Mouse (Mus musculus) kidney, embryonic 15.5 days (tissue): ENCODE data around the gene Nrxn2. TPM values are rescaled to one million over a fixed set of nuclear protein-coding genes. Genes with fewer than 3 reads are reported as not detected.

Source experiments
- ATAC-seq: fragments of 200-750 bp; cut with Nextera tagmentation; replicated peaks from 2 replicates; pipeline ENCODE4 v1.8.0; 2017; ENCODE audit warnings: moderate TSS enrichment; ENCODE audit not compliant: low FRiP score
- H3K27ac ChIP-seq: fragments of 300-500 bp; sonication (generic); 2 replicates; pipeline ENCODE4 v1.5.1; 2015; ENCODE audit warnings: mild to moderate bottlenecking, inconsistent platforms
- H3K27me3 ChIP-seq: fragments of 300-500 bp; sonication (generic); 2 replicates; pipeline ENCODE4 v1.6.1; 2015; ENCODE audit warnings: inconsistent platforms
- H3K36me3 ChIP-seq: fragments of 300-500 bp; sonication (generic); 2 replicates; pipeline ENCODE4 v1.6.1; 2015; ENCODE audit warnings: inconsistent platforms
- H3K4me1 ChIP-seq: fragments of 300-500 bp; sonication (generic); 2 replicates; pipeline ENCODE4 v1.6.1; 2015; ENCODE audit warnings: inconsistent platforms
- H3K4me2 ChIP-seq: fragments of 300-500 bp; sonication (generic); 2 replicates; pipeline ENCODE4 v1.6.1; 2015; ENCODE audit warnings: moderate library complexity, mild to moderate bottlenecking, inconsistent platforms
- H3K4me3 ChIP-seq: fragments of 300-500 bp; sonication (generic); replicated peaks from 2 replicates; pipeline ENCODE4 v1.5.1; 2015; ENCODE audit warnings: mild to moderate bottlenecking, inconsistent platforms
- H3K9ac ChIP-seq: fragments of 300-500 bp; sonication (generic); 2 replicates; pipeline ENCODE4 v1.6.1; 2015; ENCODE audit warnings: mild to moderate bottlenecking, inconsistent platforms
- H3K9me3 ChIP-seq: fragments of 300-500 bp; sonication (generic); replicated peaks from 2 replicates; pipeline ENCODE4 v1.6.1; 2016; ENCODE audit warnings: inconsistent platforms
- WGBS: fragments of 180-500 bp; shearing (Covaris S2); methylation state at CpG from one replicate; pipeline ENCODE4 v1.1.7; 2015; ENCODE audit warnings: mixed read lengths; 5-methylcytosine and 5-hydroxymethylcytosine counted together
- polyA plus RNA-seq: library from polyadenylated mRNA; unstranded; fragments of >200 nt; fragmentation: Nextera tagmentation; extraction: Ambion mirVana; gene quantifications from 2 replicates; pipeline ENCODE4 v1.2.1, GENCODE M21; 2015

The Nrxn2 gene
- polyA plus RNA-seq, 1 experiment from 2014 or later, result 6.3 TPM

- Histone ChIP-seq H3K4me1 (peaks cover 31% of the 10 kb centered on the region), H3K36me3 (no peaks in the 10 kb centered on the region), H3K9me3 (no peaks in the 10 kb centered on the region), H3K4me3 (no peak overlapping the region), H3K9ac (no peak overlapping the region), H3K4me2 (no peak overlapping the region), H3K27me3 (no peaks in the 10 kb centered on the region), H3K27ac (no peak overlapping the region)
- WGBS, result 93% methylated on average over 3 of the region's 3 CpGs
- no peak for ATAC-seq
Measured at GRCm38 (mm10) chr19:6466945-6467344, 48.4 kb downstream of the Nrxn2 start.

GRCm38 (mm10) chr19:6467374-6467979, 48.9 kb downstream of the Nrxn2 start:
- Histone ChIP-seq H3K4me3 (no peak overlapping the region), H3K27me3 (no peaks in the 10 kb centered on the region), H3K9ac (no peak overlapping the region), H3K4me2 (no peak overlapping the region), H3K27ac (no peak overlapping the region), H3K4me1 (peaks cover 31% of the 10 kb centered on the region), H3K9me3 (no peaks in the 10 kb centered on the region), H3K36me3 (no peaks in the 10 kb centered on the region)
- ATAC-seq, result no peak
- WGBS, result 87% methylated on average over 15 of the region's 15 CpGs

- Histone ChIP-seq H3K27me3 (no peaks in the 10 kb centered on the region), H3K4me1 (peaks cover 18% of the 10 kb centered on the region), H3K4me2 (no peak overlapping the region), H3K9ac (no peak overlapping the region), H3K9me3 (no peaks in the 10 kb centered on the region), H3K4me3 (no peak overlapping the region), H3K36me3 (no peaks in the 10 kb centered on the region), H3K27ac (no peak overlapping the region)
- WGBS, result 76% methylated on average over 5 of the region's 5 CpGs
- ATAC-seq, result no peak
Measured at GRCm38 (mm10) chr19:6471630-6472029, 53.1 kb downstream of the Nrxn2 start.

GRCm38 (mm10) chr19:6472821-6473220, 54.3 kb downstream of the Nrxn2 start:
- no peak overlapping the region for H3K4me2 ChIP-seq
- WGBS, result 75% methylated on average over 9 of the region's 9 CpGs
- H3K9me3 ChIP-seq, result no peaks in the 10 kb centered on the region
- peaks cover 21% of the 10 kb centered on the region for H3K4me1 ChIP-seq
- H3K4me3 ChIP-seq, result no peak overlapping the region
- no peak for ATAC-seq
- no peaks in the 10 kb centered on the region for H3K36me3 ChIP-seq
- H3K27me3 ChIP-seq, result no peaks in the 10 kb centered on the region
- no peak overlapping the region for H3K9ac ChIP-seq
- H3K27ac ChIP-seq, result no peak overlapping the region

GRCm38 (mm10) chr19:6474706-6475105, 56.2 kb downstream of the Nrxn2 start:
- no peak for ATAC-seq
- Histone ChIP-seq H3K9me3 (no peaks in the 10 kb centered on the region), H3K4me3 (no peak overlapping the region), H3K36me3 (no peaks in the 10 kb centered on the region), H3K4me1 (peaks cover 15% of the 10 kb centered on the region), H3K9ac (no peak overlapping the region), H3K27ac (no peak overlapping the region), H3K4me2 (no peak overlapping the region), H3K27me3 (no peaks in the 10 kb centered on the region)
- WGBS, result 32% methylated on average over 15 of the region's 15 CpGs

- H3K27ac ChIP-seq, result no peak overlapping the region
- no peak for ATAC-seq
- no peak overlapping the region for H3K9ac ChIP-seq
- H3K9me3 ChIP-seq, result no peaks in the 10 kb centered on the region
- H3K4me3 ChIP-seq, result no peak overlapping the region
- peaks cover 15% of the 10 kb centered on the region for H3K4me1 ChIP-seq
- no peaks in the 10 kb centered on the region for H3K27me3 ChIP-seq
- H3K4me2 ChIP-seq, result no peak overlapping the region
- WGBS, result 30% methylated on average over 5 of the region's 5 CpGs
- no peaks in the 10 kb centered on the region for H3K36me3 ChIP-seq
Measured at GRCm38 (mm10) chr19:6475129-6475528, 56.6 kb downstream of the Nrxn2 start.

- H3K4me3 ChIP-seq, result no peak overlapping the region
- peaks cover 15% of the 10 kb centered on the region for H3K4me1 ChIP-seq
- no peak overlapping the region for H3K9ac ChIP-seq
- 42% methylated on average over 4 of the region's 4 CpGs for WGBS
- no peak overlapping the region for H3K27ac ChIP-seq
- no peak for ATAC-seq
- H3K4me2 ChIP-seq, result no peak overlapping the region
- no peaks in the 10 kb centered on the region for H3K36me3 ChIP-seq
- H3K9me3 ChIP-seq, result no peaks in the 10 kb centered on the region
- H3K27me3 ChIP-seq, result no peaks in the 10 kb centered on the region
Measured at GRCm38 (mm10) chr19:6477007-6477406, 58.5 kb downstream of the Nrxn2 start.

- no peak overlapping the region for H3K4me2 ChIP-seq
- peaks cover 15% of the 10 kb centered on the region for H3K4me1 ChIP-seq
- no peaks in the 10 kb centered on the region for H3K27me3 ChIP-seq
- H3K4me3 ChIP-seq, result no peak overlapping the region
- H3K9ac ChIP-seq, result no peak overlapping the region
- no peaks in the 10 kb centered on the region for H3K9me3 ChIP-seq
- H3K27ac ChIP-seq, result no peak overlapping the region
- H3K36me3 ChIP-seq, result no peaks in the 10 kb centered on the region
- ATAC-seq, result no peak
- WGBS, result 100% methylated on average over 2 of the region's 2 CpGs
Measured at GRCm38 (mm10) chr19:6478566-6478965, 60.0 kb downstream of the Nrxn2 start.

- WGBS, result 85% methylated on average over 6 of the region's 6 CpGs
- H3K9me3 ChIP-seq, result no peaks in the 10 kb centered on the region
- no peak for ATAC-seq
- no peak overlapping the region for H3K4me3 ChIP-seq
- no peak overlapping the region for H3K4me2 ChIP-seq
- no peaks in the 10 kb centered on the region; the same call in 1 of the 2 replicates for H3K27me3 ChIP-seq
- peaks cover 2% of the 10 kb centered on the region; the same call in 1 of the 2 replicates for H3K4me1 ChIP-seq
- H3K9ac ChIP-seq, result no peak overlapping the region
- H3K36me3 ChIP-seq, result no peaks in the 10 kb centered on the region
- no peak overlapping the region for H3K27ac ChIP-seq
Measured at GRCm38 (mm10) chr19:6482886-6483285, 64.4 kb downstream of the Nrxn2 start.

GRCm38 (mm10) chr19:6485059-6485630, 66.6 kb downstream of the Nrxn2 start:
- peaks cover 2% of the 10 kb centered on the region; the same call in 1 of the 2 replicates for H3K4me1 ChIP-seq
- no peak for ATAC-seq
- no peak overlapping the region for H3K4me3 ChIP-seq
- H3K27ac ChIP-seq, result no peak overlapping the region
- H3K27me3 ChIP-seq, result peaks cover 8% of the 10 kb centered on the region
- no peak overlapping the region for H3K9ac ChIP-seq
- H3K9me3 ChIP-seq, result no peaks in the 10 kb centered on the region
- WGBS, result 62% methylated on average over 13 of the region's 13 CpGs
- H3K4me2 ChIP-seq, result no peak overlapping the region
- H3K36me3 ChIP-seq, result no peaks in the 10 kb centered on the region

GRCm38 (mm10) chr19:6489030-6489429, 70.5 kb downstream of the Nrxn2 start:
- no peak overlapping the region for H3K9ac ChIP-seq
- H3K27ac ChIP-seq, result no peak overlapping the region
- peaks cover 42% of the 10 kb centered on the region for H3K27me3 ChIP-seq
- H3K9me3 ChIP-seq, result no peaks in the 10 kb centered on the region
- 0% methylated on average over 4 of the region's 4 CpGs for WGBS
- no peaks in the 10 kb centered on the region for H3K36me3 ChIP-seq
- H3K4me1 ChIP-seq, result peaks cover 6% of the 10 kb centered on the region; the same call in 1 of the 2 replicates
- no peak overlapping the region for H3K4me2 ChIP-seq
- no peak overlapping the region for H3K4me3 ChIP-seq
- ATAC-seq, result 0 out of 2 replicates have a peak, but pooled peaks have one; percentile 41

- peaks cover 67% of the 10 kb centered on the region for H3K27me3 ChIP-seq
- WGBS, result 74% methylated on average over 8 of the region's 8 CpGs
- no peak for ATAC-seq
Measured at GRCm38 (mm10) chr19:6491538-6491937, 73.0 kb downstream of the Nrxn2 start.

More at GRCm38 (mm10) chr19:6491538-6491937, 73.0 kb downstream of the Nrxn2 start:
- no peak overlapping the region for H3K4me3 ChIP-seq
- H3K4me1 ChIP-seq, result 0 out of 2 replicates have a peak, but pooled peaks cover 8% of the 10 kb centered on the region
- no peaks in the 10 kb centered on the region for H3K36me3 ChIP-seq
- H3K4me2 ChIP-seq, result no peak overlapping the region
- no peak overlapping the region for H3K27ac ChIP-seq
- H3K9me3 ChIP-seq, result no peaks in the 10 kb centered on the region
- no peak overlapping the region for H3K9ac ChIP-seq
